Mouse (Mus musculus): ENCODE data around the gene Raver1. TPM values are rescaled to one million over a fixed set of nuclear protein-coding genes. Genes with fewer than 3 reads are reported as not detected.

Raver1 gene
- polyA plus RNA-seq (2015; fragmentation: Nextera tagmentation; extraction: Ambion mirVana): 20.1 and 20.8 TPM in 2 replicates

DNA sequence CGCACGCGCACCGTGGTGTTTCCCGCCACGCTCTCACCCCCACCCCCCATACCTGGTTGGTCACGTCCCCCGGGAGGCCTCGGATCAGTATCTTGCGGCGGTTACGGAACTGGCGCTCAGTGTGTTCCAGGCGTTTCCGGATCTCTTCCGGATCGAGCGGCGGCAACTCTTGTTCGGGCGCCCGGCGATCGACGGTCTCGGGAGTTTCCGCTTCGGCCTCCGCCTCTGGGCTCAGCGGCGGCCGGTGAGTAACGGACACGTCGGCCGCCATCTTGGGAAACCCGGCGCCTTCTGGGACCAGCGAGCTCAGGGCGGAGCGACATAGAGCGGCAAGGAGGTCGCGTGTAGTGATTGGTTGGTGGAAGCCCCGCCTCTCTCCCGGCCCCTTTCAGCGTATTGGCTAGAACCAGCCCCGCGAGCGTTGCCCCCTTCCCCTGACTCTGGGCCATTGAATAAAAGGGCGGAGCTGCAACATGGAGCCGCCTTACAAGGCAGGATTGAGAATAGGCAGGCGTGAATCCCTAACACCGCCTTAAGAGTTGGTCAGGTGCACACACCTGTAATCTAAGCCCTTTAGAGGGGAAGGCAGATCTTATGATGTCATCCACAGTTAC, at the start of gene Raver1, which contains the start of gene Gm38431:
Gene Raver1, minus strand, starts transcription at position 302 of the 614 bp plus-strand sequence.
Gene Gm38431, minus strand, starts transcription at position 291 of the 614 bp plus-strand sequence.

DNA sequence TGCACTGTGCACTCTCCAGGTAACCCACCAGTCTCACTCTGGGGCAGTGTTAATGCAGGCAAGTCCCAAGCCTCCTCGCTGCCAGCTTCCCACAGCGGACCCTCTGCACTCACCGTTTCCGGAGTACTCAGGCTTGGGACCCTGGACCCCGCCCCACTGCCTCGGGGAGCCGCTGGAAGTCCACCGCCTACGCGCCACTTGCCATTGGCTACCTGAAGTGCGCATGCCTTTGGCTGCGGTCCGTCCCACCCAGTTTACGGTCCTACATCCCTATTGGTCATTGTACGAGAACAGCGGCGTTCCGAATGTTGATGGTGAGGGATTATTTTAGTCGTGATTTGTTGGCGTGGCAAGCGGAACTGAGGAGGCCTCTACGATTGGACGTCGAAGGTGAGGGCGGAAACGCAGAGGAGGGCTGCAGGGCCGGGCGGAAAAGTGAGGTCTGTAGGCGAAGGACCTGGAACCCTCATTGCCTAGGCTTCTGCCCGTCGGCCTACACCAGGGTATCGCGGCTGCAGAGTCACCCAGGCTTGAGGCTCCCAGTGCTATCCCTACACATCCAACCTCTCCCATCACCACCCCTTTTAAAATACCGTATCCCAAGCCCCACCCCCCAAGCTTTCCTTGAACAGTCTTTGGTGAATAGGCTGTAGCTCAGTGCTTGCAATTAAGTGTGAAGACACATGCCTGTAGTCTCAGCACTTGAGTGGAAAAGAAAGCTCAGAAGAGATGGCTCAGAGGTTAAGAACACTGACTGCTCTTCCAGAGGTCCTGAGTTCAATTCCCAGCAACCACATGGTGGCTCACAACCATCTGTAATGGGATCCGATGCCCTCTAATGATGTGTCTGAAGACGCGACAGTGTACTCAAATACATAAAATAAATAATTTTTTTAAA, 39.5 kb upstream of the Raver1 start, which contains the start of gene Tyk2:
Gene Tyk2, minus strand, starts transcription at position 185 of the 898 bp plus-strand sequence.

DNA sequence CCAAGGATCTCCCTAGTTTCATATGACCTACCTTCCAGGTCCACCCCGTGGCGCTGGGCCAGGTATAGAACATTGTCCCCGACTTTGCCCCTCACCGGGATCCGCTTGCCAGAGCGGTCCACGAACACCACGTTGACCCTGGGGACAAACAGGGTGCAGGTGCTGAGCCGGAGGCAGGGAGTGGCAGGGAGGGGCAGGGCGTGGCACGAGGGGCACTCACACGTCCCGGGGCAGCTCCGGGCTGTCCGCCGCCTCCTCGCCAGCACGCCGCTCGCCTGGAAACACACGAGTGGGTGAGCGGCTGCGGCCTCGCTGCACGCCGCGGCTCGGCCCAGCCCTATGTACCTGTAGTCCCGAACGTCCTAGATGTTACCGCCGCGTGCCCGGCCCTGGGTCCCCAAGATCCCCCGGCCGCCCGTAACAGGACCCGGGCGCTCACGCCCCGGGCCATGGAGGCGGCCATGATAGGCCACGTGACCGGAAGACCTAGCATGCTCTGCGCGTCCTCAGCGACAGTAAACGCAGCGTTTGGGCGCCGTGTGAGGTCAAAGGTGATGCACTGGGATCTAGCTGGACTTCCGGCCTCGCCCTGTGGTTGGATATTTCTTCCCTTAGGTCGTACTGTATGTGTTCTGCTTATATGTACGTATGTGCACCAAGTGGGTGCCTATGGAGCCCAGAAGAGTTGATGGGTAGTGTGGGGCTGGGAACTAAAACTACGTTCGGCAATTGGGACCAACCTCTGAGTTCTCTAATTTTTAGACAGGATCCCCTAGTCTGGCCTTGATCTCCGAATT, 18.6 kb downstream of the Raver1 start, which contains the start of the genes Gm49373 and Fdx1l:
Gene Gm49373, minus strand, starts transcription at position 53 of the 797 bp plus-strand sequence.
Gene Fdx1l, minus strand, starts transcription at position 571 of the 797 bp plus-strand sequence.

DNA sequence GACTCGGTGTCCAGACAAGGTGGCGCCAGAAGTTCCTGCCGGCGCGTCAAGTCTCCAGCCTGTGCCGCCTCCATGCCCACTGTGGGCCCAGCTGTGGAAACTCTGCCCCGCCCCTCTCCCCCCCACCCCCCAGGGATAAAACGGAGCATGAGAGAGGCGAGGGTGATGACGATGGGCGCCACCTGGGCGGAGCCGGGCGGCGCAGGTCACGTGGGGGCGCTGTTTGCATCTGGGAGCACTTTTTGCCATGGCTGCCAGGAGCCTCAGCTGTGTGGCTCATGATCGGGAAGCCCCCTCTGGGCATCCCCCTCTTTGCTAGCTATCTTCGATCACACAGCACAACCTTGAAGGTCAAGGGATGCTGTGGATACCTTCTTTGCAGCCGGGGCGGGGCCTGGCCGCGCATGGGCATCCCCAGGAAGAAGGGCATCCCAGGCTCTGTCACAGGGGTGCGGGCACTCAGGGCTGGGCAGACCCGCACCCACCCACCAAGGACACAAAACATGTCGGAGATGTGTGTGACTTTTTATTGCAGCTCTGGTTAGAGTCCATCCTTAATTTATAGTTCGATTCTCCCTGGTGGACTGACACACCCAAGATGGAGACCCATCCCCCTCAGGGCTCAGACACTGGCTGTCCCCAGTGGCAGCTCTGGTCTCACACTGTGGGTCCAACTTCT, 24.7 kb downstream of the Raver1 start, which contains the start of gene Zglp1:
Gene Zglp1, minus strand, starts transcription at position 88 of the 679 bp plus-strand sequence.

DNA sequence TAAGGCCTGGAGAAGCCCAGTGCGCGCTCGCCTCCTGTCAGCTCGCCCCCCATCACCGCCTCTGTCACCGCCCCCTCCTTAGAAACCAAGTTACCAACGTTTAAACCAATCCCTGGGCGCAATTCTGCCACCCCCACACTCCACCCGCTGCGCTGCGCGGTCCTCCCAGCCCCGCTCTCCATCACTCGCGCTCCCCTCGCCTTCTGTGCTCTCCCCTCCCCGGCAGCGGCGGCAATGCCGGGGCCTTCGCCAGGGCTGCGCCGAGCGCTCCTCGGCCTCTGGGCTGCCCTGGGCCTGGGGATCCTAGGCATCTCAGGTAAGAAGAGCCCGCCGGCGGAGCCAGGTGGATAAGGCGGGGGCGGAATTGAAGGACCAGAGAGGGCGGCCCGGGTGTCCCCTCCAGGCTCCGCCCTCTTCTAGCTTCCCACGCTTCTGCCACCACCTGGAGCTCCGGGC, 59.9 kb downstream of the Raver1 start, which contains the start of gene Icam5:
Gene Icam5, plus strand, starts transcription at position 178 of the 456 bp plus-strand sequence.

DNA sequence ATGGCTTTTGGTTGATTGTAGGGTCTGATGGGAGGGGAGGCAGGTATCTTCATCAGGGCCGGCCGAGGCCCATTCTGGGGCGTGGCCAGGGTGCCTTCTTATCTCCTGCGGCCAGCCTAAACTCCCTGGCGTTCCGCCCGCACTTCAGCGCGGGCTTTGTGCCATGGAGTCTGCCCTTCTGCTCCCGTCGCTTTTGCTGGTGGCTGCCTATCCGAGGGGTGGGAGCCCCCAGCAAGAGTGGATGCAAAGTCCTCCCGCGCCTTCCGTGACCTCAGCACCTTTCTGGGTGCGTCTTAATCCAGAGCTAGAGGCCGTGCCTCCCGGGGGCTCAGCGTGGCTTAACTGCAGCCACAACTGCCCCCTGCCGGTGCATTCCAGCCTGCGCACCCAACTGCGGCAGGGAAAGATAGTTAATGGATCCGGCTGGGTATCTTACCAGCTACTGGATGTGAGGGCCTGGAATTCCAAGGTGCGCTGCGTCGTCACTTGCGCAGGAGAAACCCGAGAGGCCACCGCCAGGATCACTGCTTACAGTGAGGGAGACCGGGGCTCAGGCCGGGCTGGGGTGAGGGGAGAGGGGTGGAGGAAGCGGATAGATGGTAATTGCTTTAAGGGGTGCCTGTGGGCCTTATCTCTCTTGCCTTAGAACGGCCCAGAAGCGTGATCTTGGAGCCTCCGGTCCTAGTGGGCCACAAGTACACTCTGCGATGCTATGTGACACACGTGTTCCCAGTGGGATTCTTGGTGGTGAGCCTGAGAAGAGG, 62.3 kb downstream of the Raver1 start, which contains the start of gene Icam4:
Gene Icam4, plus strand, starts transcription at position 83 of the 764 bp plus-strand sequence.

MicroRNAs within 50 kb of the gene (microRNA counts, 519-probe panel; counts per million panel counts)
- microRNA mmu-miR-1900: 88.3 counts per million

Other genes starting within 250 kb of the Raver1 start
- gene A230050P20Rik, start 223.4 kb downstream of the Raver1 start, polyA plus RNA-seq (2015; fragmentation: Nextera tagmentation; extraction: Ambion mirVana): 11.0 and 14.0 TPM in 2 replicates
- 1.3 and 1.5 TPM in 2 replicates for gene Angptl6, start 212.3 kb downstream of the Raver1 start, polyA plus RNA-seq (2015; fragmentation: Nextera tagmentation; extraction: Ambion mirVana)
- 65.4 and 72.3 TPM in 2 replicates for gene Ppan, start 203.8 kb downstream of the Raver1 start, polyA plus RNA-seq (2015; fragmentation: Nextera tagmentation; extraction: Ambion mirVana)
- 198 and 211 TPM in 2 replicates for gene Eif3g, start 193.4 kb downstream of the Raver1 start, polyA plus RNA-seq (2015; fragmentation: Nextera tagmentation; extraction: Ambion mirVana)
- gene Dnmt1, start 132.1 kb downstream of the Raver1 start, polyA plus RNA-seq (2015; fragmentation: Nextera tagmentation; extraction: Ambion mirVana): 63.9 and 66.7 TPM in 2 replicates
- gene S1pr2, start 115.2 kb downstream of the Raver1 start, polyA plus RNA-seq (2015; fragmentation: Nextera tagmentation; extraction: Ambion mirVana): 6.7 and 8.2 TPM in 2 replicates
- gene Mrpl4, start 89.3 kb downstream of the Raver1 start, polyA plus RNA-seq (2015; fragmentation: Nextera tagmentation; extraction: Ambion mirVana): 77.0 and 79.0 TPM in 2 replicates
- gene Icam1, start 76.0 kb downstream of the Raver1 start, polyA plus RNA-seq (2015; fragmentation: Nextera tagmentation; extraction: Ambion mirVana): 10.4 and 13.8 TPM in 2 replicates
- 111 and 139 TPM in 2 replicates for gene Icam4, start 62.6 kb downstream of the Raver1 start, polyA plus RNA-seq (2015; fragmentation: Nextera tagmentation; extraction: Ambion mirVana)
- gene Icam5, start 59.9 kb downstream of the Raver1 start, polyA plus RNA-seq (2015; fragmentation: Nextera tagmentation; extraction: Ambion mirVana): 0.27 and 0.35 TPM in 2 replicates
- 0.26 and 0.67 TPM in 2 replicates for gene Zglp1, start 24.9 kb downstream of the Raver1 start, polyA plus RNA-seq (2015; fragmentation: Nextera tagmentation; extraction: Ambion mirVana)
- gene Gm49373, start 18.9 kb downstream of the Raver1 start, polyA plus RNA-seq (2015; fragmentation: Nextera tagmentation; extraction: Ambion mirVana): 0.17 and 0.23 TPM in 2 replicates
- 41.2 and 44.7 TPM in 2 replicates for gene Fdx1l, start 18.4 kb downstream of the Raver1 start, polyA plus RNA-seq (2015; fragmentation: Nextera tagmentation; extraction: Ambion mirVana)
- gene Gm38431, start within 50 bp of the Raver1 start, polyA plus RNA-seq (2015; fragmentation: Nextera tagmentation; extraction: Ambion mirVana): 0.86 and 1.1 TPM in 2 replicates
- 9.7 and 12.2 TPM in 2 replicates for gene Tyk2, start 39.2 kb upstream of the Raver1 start, polyA plus RNA-seq (2015; fragmentation: Nextera tagmentation; extraction: Ambion mirVana)
- gene Cdc37, start 58.0 kb upstream of the Raver1 start, polyA plus RNA-seq (2015; fragmentation: Nextera tagmentation; extraction: Ambion mirVana): 139 and 143 TPM in 2 replicates
- gene Pde4a, start 73.7 kb upstream of the Raver1 start, polyA plus RNA-seq (2015; fragmentation: Nextera tagmentation; extraction: Ambion mirVana): 4.1 and 5.6 TPM in 2 replicates
- gene Keap1, start 147.4 kb upstream of the Raver1 start, polyA plus RNA-seq (2015; fragmentation: Nextera tagmentation; extraction: Ambion mirVana): 31.7 and 37.9 TPM in 2 replicates
- gene S1pr5, start 156.4 kb upstream of the Raver1 start, polyA plus RNA-seq (2015; fragmentation: Nextera tagmentation; extraction: Ambion mirVana): 0.52 and 0.57 TPM in 2 replicates
- 60.0 and 74.6 TPM in 2 replicates for gene Atg4d, start 173.3 kb upstream of the Raver1 start, polyA plus RNA-seq (2015; fragmentation: Nextera tagmentation; extraction: Ambion mirVana)
- gene Kri1, start 196.0 kb upstream of the Raver1 start, polyA plus RNA-seq (2015; fragmentation: Nextera tagmentation; extraction: Ambion mirVana): 14.7 and 14.9 TPM in 2 replicates
- 125 and 133 TPM in 2 replicates for gene Cdkn2d, start 199.4 kb upstream of the Raver1 start, polyA plus RNA-seq (2015; fragmentation: Nextera tagmentation; extraction: Ambion mirVana)
- gene Ap1m2, start 220.3 kb upstream of the Raver1 start, polyA plus RNA-seq (2015; fragmentation: Nextera tagmentation; extraction: Ambion mirVana): 0.11 and 0.13 TPM in 2 replicates
- 37.8 and 47.0 TPM in 2 replicates for gene Slc44a2, start 228.7 kb upstream of the Raver1 start, polyA plus RNA-seq (2015; fragmentation: Nextera tagmentation; extraction: Ambion mirVana)

All from spleen, postnatal 0 days (tissue).